Mouse (Mus musculus) lung, embryonic 16.5 days (tissue): ENCODE data around the gene Cwc25. TPM values are rescaled to one million over a fixed set of nuclear protein-coding genes. Genes with fewer than 3 reads are reported as not detected.
A peak's percentile ranks its signal among the peaks of the same experiment; 100 is the strongest.
"Not testable (repeated sequence)": the region's sequence is repeated elsewhere in the genome, so short reads cannot be mapped to it uniquely, and the experiment has no call there.

Source experiments
- ATAC-seq: fragments of 200-750 bp; cut with Nextera tagmentation; 2 replicates; pipeline ENCODE4 v1.8.0; 2017; ENCODE audit warnings: low read depth, mild to moderate bottlenecking, moderate library complexity
- H3K27ac ChIP-seq: fragments of 300-500 bp; sonication (generic); 2 replicates; pipeline ENCODE4 v1.5.1; 2014; ENCODE audit warnings: mild to moderate bottlenecking, control low read depth, low read length
- H3K27me3 ChIP-seq: fragments of 300-500 bp; sonication (generic); 2 replicates; pipeline ENCODE4 v1.6.1; 2014; ENCODE audit warnings: low read depth, low read length, mixed read lengths; ENCODE audit not compliant: control insufficient read depth, insufficient read depth
- H3K36me3 ChIP-seq: fragments of 300-500 bp; sonication (generic); 2 replicates; pipeline ENCODE4 v1.6.1; 2014; ENCODE audit warnings: low read length; ENCODE audit not compliant: control insufficient read depth, insufficient read depth
- H3K4me1 ChIP-seq: fragments of 300-500 bp; sonication (generic); replicated peaks from 2 replicates; pipeline ENCODE4 v1.6.1; 2014; ENCODE audit warnings: low read length, mixed read lengths; ENCODE audit not compliant: control insufficient read depth, insufficient read depth
- H3K4me2 ChIP-seq: fragments of 300-500 bp; sonication (generic); 2 replicates; pipeline ENCODE4 v1.6.1; 2014; ENCODE audit warnings: low read depth, low read length, control low read depth
- H3K4me3 ChIP-seq: fragments of 300-500 bp; sonication (generic); 2 replicates; pipeline ENCODE4 v1.5.1; 2014; ENCODE audit warnings: mild to moderate bottlenecking, low read length, control low read depth
- H3K9ac ChIP-seq: fragments of 300-500 bp; sonication (generic); 2 replicates; pipeline ENCODE4 v1.6.1; 2014; ENCODE audit warnings: low read length, control low read depth
- H3K9me3 ChIP-seq: fragments of 300-500 bp; sonication (generic); 2 replicates; pipeline ENCODE4 v1.6.1; 2016; ENCODE audit warnings: low read length; ENCODE audit not compliant: control insufficient read depth
- WGBS: fragments of 180-500 bp; shearing (Covaris S2); extraction: QIAGEN DNeasy Blood & Tissue Kit; methylation state at CpG from one replicate; pipeline ENCODE4 v1.1.7; 2014; 5-methylcytosine and 5-hydroxymethylcytosine counted together
- polyA plus RNA-seq: library from polyadenylated mRNA; unstranded; fragments of >200 nt; fragmentation: Nextera tagmentation; extraction: Ambion mirVana; gene quantifications from 2 replicates; pipeline ENCODE4 v1.2.1, GENCODE M21; 2015

Gene Cwc25
- polyA plus RNA-seq, 1 experiment from 2014 or later, result 16.1 TPM

DNA sequence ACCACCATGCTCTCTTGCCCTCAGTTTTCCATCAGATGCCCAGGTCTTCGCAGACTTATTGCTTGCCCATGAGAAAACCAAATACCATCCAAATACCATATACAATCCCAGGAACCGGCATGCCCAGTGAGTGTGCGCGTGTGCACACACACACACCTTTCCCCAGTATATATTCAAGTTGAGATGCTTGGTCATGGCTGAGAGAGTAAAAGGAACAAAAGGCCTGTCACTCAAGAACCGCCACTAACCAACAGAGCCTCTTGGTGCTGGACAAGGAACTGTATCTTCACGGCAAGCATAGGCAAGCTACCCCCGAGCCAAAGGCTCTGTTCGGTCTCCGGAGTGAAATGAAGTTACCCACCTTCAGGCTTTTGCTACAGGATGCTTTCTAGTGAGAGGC lies 23.8 kb downstream of the Cwc25 start:
- Histone ChIP-seq H3K9ac (peak overlapping the region; percentile 78), H3K4me3 (peak overlapping the region; percentile 86; the same call in 1 of the 2 replicates), H3K9me3 (no peaks in the 10 kb centered on the region), H3K36me3 (peaks cover 9% of the 10 kb centered on the region), H3K4me1 (peaks cover 15% of the 10 kb centered on the region), H3K27ac (no peak overlapping the region), H3K4me2 (peak overlapping the region; percentile 80), H3K27me3 (no peaks in the 10 kb centered on the region)
- ATAC-seq, result no peak
- WGBS, result 83% methylated on average over 9 of the region's 9 CpGs

DNA sequence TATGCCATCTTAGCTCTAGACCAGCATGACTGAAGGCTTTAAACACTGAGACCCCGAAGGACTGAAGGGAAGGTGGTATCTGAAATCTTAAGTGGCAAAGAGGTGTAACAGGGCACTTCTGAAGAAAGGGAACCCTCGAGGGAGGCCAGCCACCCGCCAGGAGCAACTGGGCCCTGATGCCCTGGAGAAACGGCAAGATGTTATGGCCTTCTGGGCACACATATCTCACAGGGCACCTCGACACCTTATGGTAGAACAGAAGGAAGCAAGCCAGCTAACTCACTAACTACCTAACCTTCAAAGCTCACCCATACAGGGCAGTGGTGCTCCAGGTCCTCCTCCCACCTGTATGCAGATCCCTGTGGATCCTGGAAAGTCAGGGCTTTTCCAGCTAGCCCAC lies 24.2 kb downstream of the Cwc25 start:
- H3K27me3 ChIP-seq, result no peaks in the 10 kb centered on the region
- WGBS, result 89% methylated on average over 5 of the region's 5 CpGs

DNA sequence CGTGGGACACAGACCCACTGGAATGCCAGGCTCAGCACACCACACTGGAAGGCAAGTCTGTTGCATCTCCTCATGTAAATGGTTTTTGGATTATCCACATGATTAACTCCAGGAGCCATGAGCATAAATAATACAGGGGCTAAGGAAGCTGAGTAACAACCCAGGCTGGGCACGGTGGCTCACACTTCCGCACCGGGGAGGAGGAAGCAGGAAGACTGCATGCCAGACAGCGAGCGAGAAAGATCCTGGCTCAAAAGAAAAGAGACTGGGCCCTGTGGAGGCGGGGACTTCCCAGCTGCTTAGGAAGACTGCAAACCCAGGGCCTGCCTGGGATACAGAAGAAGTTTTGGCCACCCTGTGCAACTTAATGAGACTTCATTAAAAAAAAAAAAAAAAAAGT lies 26.2 kb downstream of the Cwc25 start:
- peaks cover 15% of the 10 kb centered on the region for H3K4me1 ChIP-seq
- peak overlapping the region; percentile 14; the same call in 1 of the 2 replicates for H3K9ac ChIP-seq
- 55% methylated on average over 7 of the region's 7 CpGs for WGBS
- H3K27me3 ChIP-seq, result no peaks in the 10 kb centered on the region
- no peak overlapping the region for H3K4me3 ChIP-seq
- H3K4me2 ChIP-seq, result peak overlapping the region; percentile 26; the same call in 1 of the 2 replicates
- no peak for ATAC-seq
- H3K36me3 ChIP-seq, result 0 out of 2 replicates have a peak, but pooled peaks cover 4% of the 10 kb centered on the region
- peak overlapping the region; percentile 21; the same call in 1 of the 2 replicates for H3K27ac ChIP-seq
- H3K9me3 ChIP-seq, result no peaks in the 10 kb centered on the region

More for the DNA sequence above, 24.2 kb downstream of the Cwc25 start:
- no peak for ATAC-seq
- Histone ChIP-seq H3K27ac (no peak overlapping the region), H3K4me2 (no peak overlapping the region), H3K9me3 (no peaks in the 10 kb centered on the region), H3K4me3 (no peak overlapping the region), H3K4me1 (peaks cover 15% of the 10 kb centered on the region), H3K9ac (peak overlapping the region; percentile 32; the same call in 1 of the 2 replicates), H3K36me3 (peaks cover 5% of the 10 kb centered on the region; the same call in 1 of the 2 replicates)

DNA sequence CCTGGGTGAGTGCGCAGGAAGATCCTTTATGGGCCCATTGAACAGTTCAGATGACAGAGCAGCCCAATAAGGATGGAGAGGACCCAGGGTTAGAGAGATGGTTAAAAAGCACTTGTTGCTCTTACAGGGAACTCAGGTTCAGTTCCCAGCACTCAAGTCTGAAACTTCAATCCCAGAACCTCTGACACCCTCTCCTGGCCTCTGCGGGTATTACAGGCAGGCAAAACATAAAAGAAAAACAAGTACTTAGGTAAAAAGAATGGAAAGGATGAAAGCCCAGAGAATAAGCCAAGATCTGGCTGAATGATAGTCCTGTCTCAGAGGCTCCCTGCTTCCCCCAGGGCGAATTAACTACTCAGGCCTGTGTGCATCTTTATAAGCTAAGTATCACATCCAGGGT lies 27.2 kb downstream of the Cwc25 start:
- H3K9ac ChIP-seq, result no peak overlapping the region
- H3K9me3 ChIP-seq, result no peaks in the 10 kb centered on the region
- H3K27me3 ChIP-seq, result no peaks in the 10 kb centered on the region
- 0 out of 2 replicates have a peak, but pooled peaks cover 4% of the 10 kb centered on the region for H3K36me3 ChIP-seq
- 80% methylated on average over 3 of the region's 3 CpGs for WGBS
- H3K4me1 ChIP-seq, result peaks cover 15% of the 10 kb centered on the region
- H3K4me3 ChIP-seq, result no peak overlapping the region
- no peak overlapping the region for H3K4me2 ChIP-seq
- ATAC-seq, result no peak
- no peak overlapping the region for H3K27ac ChIP-seq

DNA sequence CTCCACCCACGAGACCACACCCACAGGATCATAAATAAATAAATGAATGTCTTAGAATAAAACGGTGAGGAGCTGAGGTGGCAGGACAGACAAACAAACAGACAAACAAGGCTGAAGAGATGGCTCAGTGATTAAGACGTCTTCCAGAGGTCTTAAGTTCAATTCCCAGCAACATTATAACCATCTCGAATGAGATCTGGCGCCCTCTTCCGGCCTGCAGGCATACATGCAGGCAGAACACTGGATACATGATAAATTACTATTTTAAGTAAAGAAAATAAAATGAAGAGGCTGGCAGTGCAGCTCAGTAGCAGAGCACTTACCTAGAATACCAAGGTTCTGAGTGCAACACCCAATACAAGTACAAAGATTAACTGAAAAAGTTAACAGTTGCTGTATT lies 27.7 kb downstream of the Cwc25 start:
- no peak for ATAC-seq
- Histone ChIP-seq H3K4me1 (peaks cover 15% of the 10 kb centered on the region), H3K4me2 (no peak overlapping the region), H3K36me3 (0 out of 2 replicates have a peak, but pooled peaks cover 4% of the 10 kb centered on the region), H3K9me3 (no peaks in the 10 kb centered on the region), H3K9ac (no peak overlapping the region), H3K27ac (no peak overlapping the region), H3K27me3 (no peaks in the 10 kb centered on the region), H3K4me3 (no peak overlapping the region)
- WGBS, result 55% methylated on average over 6 of the region's 6 CpGs

DNA sequence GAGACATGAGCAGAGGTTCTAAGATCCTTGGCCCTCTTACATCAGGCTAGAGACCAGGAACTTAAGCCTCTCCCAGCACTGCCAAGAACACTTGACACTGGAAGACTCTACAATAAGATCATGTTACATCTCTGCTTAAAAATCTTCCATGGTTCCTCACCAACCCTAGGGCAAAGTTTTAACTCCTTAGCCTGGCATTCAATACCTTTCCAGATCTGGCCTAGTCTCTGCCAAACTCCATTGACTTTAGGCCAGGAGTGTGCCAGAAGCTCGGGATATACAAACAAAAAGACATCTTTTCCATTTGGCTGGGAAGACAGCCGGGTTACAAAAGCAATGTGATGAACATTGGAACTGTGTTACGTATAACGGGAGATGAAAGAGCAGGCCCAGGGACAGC lies 28.8 kb downstream of the Cwc25 start:
- H3K27ac ChIP-seq, result no peak overlapping the region

DNA sequence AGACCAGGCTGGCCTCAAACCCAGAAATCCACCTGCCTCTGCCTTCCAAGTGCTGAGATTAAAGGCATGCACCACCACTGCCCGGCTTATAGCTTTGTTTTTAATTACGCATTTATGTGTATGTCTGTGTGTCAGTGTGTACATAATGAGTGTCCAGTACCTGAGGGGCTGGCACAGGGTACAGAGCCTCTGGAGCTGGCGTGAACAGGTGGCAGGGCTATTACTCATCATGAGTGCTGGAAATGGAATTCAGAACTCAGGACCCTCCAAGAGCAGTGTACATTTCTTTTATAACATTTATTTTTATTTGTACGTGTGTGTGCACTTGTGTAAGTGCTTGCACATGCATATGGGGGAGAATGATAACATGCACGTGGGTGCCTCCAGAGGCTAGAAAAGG lies 29.7 kb downstream of the Cwc25 start:
- H3K36me3 ChIP-seq, result peaks cover 6% of the 10 kb centered on the region; the same call in 1 of the 2 replicates
- no peak for ATAC-seq
- no peaks in the 10 kb centered on the region for H3K9me3 ChIP-seq
- H3K4me3 ChIP-seq, result no peak overlapping the region
- H3K9ac ChIP-seq, result no peak overlapping the region
- no peak overlapping the region for H3K4me2 ChIP-seq
- WGBS, result 87% methylated on average over 5 of the region's 5 CpGs
- H3K27me3 ChIP-seq, result no peaks in the 10 kb centered on the region
- no peak overlapping the region for H3K27ac ChIP-seq
- no peaks in the 10 kb centered on the region for H3K4me1 ChIP-seq

More for the DNA sequence above, 28.8 kb downstream of the Cwc25 start:
- no peak overlapping the region for H3K4me3 ChIP-seq
- 0 out of 2 replicates have a peak, but pooled peaks cover 4% of the 10 kb centered on the region for H3K36me3 ChIP-seq
- H3K9ac ChIP-seq, result no peak overlapping the region
- H3K4me1 ChIP-seq, result peaks cover 5% of the 10 kb centered on the region; the same call in 1 of the 2 replicates
- no peak for ATAC-seq
- 60% methylated on average over 4 of the region's 4 CpGs for WGBS
- no peak overlapping the region for H3K4me2 ChIP-seq
- no peaks in the 10 kb centered on the region for H3K27me3 ChIP-seq
- H3K9me3 ChIP-seq, result no peaks in the 10 kb centered on the region

DNA sequence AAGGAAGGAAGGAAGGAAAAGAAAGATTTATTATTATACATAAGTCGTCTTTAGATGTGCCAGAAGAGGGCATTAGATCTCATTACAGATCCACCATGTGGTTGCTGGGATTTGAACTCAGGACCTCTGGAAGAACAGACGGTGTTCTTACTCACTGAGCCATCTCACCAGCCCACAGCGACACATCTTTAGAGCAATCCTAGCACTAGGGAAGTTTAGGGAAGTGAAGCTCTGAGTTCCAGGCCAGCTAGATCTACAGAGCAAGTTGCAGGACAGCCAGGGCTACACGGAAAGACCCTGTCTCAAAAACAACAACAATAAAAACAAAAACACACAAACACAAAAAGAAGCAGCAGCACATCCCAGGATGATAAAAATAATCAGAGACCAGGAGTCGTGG lies 31.5 kb downstream of the Cwc25 start:
- 76% methylated on average over 5 of the region's 5 CpGs for WGBS
- H3K4me1 ChIP-seq, H3K9ac ChIP-seq, H3K4me3 ChIP-seq, H3K36me3 ChIP-seq, H3K27me3 ChIP-seq, H3K4me2 ChIP-seq, H3K27ac ChIP-seq, H3K9me3 ChIP-seq, ATAC-seq: not testable (repeated sequence)

DNA sequence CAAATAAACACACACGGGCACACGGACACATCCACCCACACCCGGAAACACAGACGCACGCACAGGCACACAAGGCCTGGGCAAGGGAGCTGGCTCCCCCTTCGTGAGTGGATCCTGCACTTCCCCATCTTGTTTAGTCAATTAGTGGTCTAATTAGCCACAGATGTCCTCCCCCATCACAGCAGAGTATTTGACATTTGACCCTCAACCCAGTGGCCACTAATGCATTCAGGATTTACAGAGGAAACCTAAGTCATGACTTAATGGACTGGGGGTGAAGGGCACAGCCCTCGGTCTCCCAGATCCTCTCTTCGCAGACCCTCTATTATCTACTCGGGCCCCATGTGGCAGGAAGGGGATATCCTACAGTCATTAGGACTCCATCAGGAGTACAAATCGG lies 32.7 kb downstream of the Cwc25 start:
- H3K27ac ChIP-seq, result peak overlapping the region; percentile 45; the same call in 1 of the 2 replicates
- peaks cover 8% of the 10 kb centered on the region for H3K36me3 ChIP-seq
- 45% methylated on average over 10 of the region's 10 CpGs for WGBS
- no peaks in the 10 kb centered on the region for H3K4me1 ChIP-seq
- no peaks in the 10 kb centered on the region for H3K9me3 ChIP-seq
- ATAC-seq, result peak; percentile 64
- H3K4me3 ChIP-seq, result no peak overlapping the region
- H3K9ac ChIP-seq, result no peak overlapping the region
- H3K27me3 ChIP-seq, result no peaks in the 10 kb centered on the region
- no peak overlapping the region for H3K4me2 ChIP-seq

DNA sequence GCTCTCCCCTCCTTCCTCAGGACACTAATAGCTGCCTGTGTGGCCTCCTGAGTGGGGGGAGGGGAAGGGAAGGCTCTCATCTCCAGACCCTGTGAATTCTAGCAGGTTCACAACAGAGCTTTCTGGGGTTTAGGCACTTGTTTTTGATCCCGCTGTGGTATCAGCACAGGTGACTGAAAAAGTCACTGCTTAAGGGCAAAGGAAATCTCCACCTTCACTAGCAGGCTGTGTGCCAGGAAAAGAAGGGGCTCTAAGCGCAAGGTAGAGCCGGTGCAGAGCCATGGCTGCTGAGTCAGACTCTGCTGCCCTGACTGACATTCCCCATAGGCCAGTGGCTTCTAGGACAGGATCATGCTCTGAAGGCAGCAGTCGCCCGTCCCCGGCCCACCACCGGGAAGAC lies 37.6 kb downstream of the Cwc25 start:
- H3K36me3 ChIP-seq, result peaks cover 34% of the 10 kb centered on the region

More for the DNA sequence above, 37.6 kb downstream of the Cwc25 start:
- Histone ChIP-seq H3K4me1 (no peaks in the 10 kb centered on the region), H3K4me2 (no peak overlapping the region), H3K27me3 (no peaks in the 10 kb centered on the region), H3K27ac (no peak overlapping the region), H3K9ac (no peak overlapping the region), H3K4me3 (no peak overlapping the region), H3K9me3 (no peaks in the 10 kb centered on the region)
- ATAC-seq, result no peak
- WGBS, result 78% methylated on average over 7 of the region's 7 CpGs
